Mouse (Mus musculus) large intestine, adult 2 months (tissue): ENCODE results near the gene Npepl1. TPM values are rescaled to one million over a fixed set of nuclear protein-coding genes. Genes with fewer than 3 reads are reported as not detected.

Experiments
- DNase-seq: peaks from one replicate; pipeline ENCODE4 v3.0.0-alpha.2; 2012; ENCODE audit warnings: low read depth, low spot score
- WGBS: fragments of 180-500 bp; shearing (Covaris S2); methylation state at CpG from one replicate; pipeline ENCODE4 v1.1.7; 2018; 5-methylcytosine and 5-hydroxymethylcytosine counted together
- polyA plus RNA-seq: library from polyadenylated mRNA; depleted of rRNA; stranded (reverse); fragments of >200 nt; gene quantifications from 2 replicates; pipeline ENCODE4 v1.2.3, GENCODE M21; 2012

Gene Npepl1
- polyA plus RNA-seq, 1 experiment, result 69.5 TPM

DNA sequence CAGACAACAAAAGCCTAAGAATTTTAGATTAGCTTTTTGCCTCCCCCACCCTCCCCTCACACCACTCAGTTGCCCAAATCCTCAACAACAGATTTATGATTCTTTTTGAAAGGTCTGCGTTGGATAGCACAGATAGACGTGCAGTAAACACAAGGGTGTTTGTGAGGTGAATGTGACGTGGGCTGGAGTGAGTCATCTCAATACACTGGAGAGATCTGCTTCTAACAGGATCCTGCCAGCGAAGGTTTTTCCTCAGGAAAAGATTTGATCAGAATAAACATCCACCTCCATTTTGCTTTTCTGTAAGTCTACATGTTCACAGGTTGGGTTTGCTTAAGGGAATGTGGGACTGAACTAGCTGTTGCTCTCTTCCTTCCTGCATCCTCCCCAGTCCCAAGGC, 6.6 kb upstream of the Npepl1 start:
- 76% methylated on average over 4 of the region's 4 CpGs for WGBS
- no peak for DNase-seq

DNA sequence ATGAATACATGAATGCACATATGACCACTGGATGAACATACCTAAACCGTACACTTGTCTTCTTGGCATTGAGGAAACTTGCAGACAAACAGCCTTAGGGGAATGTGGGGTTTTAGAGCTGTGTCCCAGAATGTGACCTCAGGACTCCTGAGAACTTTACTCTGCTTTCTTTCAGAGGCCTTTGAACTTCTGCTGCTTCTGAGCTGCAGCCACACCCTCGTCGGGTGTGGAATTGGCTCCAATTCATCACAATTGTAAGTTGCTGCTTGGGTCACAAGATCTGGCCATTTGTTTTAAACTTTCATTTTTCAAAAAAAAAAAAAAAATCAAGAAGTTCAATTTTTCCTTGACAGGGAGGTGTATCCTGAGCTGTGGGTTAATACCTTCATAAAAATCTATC, 2.8 kb upstream of the Npepl1 start:
- WGBS, result 21% methylated on average over 3 of the region's 3 CpGs
- DNase-seq, result peak; percentile 52

- DNase-seq, result no peak
- 34% methylated on average over 33 of the region's 33 CpGs for WGBS
Measured at GRCm38 (mm10) chr2:174110783-174111549, 817 bp downstream of the Npepl1 start.

DNA sequence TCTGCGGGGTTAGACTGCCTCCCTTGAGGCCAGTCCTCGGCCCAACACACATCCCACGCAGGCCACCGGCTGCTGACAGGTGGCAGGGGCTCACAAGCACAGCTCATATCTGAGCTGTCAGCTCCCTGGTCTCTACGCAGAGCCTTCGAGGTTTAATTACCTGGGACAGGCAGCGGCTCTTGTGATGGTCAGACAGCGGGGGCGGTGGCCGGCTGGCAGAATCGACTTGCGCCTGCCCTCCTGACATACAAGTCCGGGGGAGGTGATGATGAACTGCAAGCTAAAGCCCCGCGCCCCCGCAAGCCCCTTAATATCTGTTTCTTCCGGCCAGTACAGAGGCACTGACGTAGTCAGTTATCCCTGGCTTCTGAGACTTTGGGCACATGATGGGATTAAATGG, 2.8 kb downstream of the Npepl1 start:
- 91% methylated on average over 18 of the region's 18 CpGs for WGBS
- no peak for DNase-seq

- no peak for DNase-seq
- WGBS, result 75% methylated on average over 12 of the region's 12 CpGs
Measured at GRCm38 (mm10) chr2:174114148-174114864, 4.2 kb downstream of the Npepl1 start.

DNA sequence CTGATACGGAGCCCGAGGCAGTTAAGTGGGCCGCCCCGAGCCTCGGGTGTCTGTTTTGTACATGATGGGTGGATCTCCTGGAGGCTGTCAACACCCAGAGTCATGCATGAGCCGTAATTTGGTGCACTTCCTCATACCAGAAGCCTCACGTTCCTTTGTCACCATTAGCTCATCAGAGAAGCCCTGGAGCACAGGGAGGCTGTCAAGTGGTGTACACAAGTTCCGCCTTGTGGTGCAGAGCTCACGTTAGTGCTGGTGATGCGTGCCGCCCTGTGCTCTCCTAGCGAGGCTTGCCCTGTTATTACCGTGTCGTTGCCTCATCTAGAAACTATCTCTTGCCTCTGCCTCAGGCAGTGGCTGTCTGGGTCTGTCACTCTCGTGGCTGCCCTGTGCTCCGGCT, 6.8 kb downstream of the Npepl1 start:
- WGBS, result 65% methylated on average over 16 of the region's 16 CpGs
- no peak for DNase-seq

DNA sequence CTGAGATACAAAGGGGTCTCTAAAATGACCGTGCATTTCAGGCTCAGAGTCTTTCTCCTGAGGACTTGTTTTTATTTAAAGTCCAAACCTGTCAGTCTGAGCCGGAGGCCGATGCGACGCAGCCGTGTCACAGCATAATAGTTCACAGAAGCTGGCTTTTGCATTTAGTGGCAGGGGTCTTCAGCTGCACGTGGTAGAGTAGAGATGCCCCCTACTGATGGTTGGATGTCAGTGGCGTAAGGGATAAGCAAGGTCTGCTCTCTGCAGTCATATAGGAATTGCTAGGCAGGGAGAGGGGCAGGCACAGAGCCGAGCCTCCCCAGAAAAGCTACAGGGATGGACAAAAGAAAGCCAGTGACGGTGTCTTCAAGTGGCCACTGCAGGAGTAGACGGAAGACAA, 8.0 kb downstream of the Npepl1 start:
- WGBS, result 82% methylated on average over 11 of the region's 11 CpGs
- DNase-seq, result no peak

DNA sequence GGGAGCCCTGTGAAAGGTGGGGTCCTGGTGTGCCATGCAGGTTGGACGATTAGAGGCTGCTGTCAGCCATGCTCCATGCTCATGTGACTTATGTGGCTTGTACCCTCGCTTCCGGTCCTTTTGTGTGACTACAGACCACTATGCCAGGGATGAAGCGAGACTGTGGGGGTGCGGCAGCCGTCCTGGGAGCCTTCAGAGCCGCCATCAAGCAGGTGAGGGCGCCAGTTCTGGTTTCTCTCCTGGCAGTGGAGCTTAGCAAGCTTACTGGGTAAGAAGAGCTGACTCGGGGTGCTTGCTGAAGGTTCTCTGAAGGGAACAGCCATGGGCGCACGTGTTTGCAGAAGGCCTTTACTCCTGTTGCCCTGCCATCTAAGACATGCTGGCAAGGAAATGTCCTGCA, 9.1 kb downstream of the Npepl1 start:
- 92% methylated on average over 11 of the region's 11 CpGs for WGBS
- DNase-seq, result no peak

DNA sequence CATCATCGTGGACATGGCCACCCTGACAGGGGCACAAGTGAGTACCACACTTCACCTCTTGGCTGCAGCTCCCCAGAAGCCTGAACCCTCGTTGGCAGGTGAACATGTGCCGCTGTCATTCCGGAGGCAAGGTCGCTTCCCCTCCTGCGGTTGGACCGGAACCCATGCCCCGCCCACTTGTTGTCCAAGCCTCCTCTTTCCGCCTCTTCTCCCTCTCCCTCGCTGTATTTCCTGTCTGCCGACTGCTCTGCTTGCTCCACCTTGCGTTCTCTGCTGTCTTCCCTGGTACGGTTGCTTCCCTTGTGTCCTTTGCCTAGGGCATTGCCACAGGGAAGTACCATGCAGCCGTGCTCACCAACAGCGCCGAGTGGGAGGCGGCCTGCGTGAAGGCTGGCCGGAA, 10.5 kb downstream of the Npepl1 start:
- no peak for DNase-seq
- WGBS, result 90% methylated on average over 19 of the region's 19 CpGs

DNA sequence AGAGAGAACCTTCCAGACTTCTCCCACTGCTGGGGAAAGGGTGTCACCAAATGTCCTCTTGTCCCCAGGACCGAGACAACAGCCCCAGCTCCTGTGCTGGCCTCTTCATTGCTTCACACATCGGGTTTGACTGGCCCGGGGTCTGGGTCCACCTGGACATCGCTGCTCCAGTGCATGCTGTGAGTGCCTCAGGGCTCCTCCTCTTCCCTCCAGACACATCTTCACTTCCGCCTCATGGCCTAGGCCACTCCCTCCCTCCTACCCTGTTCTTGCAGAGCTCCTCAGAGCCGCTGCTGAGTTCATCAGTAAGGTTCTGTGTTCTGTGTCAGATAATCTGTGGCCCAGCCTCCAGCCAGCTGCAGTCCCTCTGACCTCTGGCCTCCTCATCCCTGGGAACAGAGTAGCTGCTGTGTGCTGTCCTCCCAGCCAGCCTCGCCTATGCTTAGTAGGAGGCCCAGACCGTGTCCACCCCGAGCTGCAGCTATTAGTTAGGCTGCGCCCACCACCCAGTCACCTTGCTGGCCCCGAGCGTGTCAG, 11.3 kb downstream of the Npepl1 start:
- no peak for DNase-seq
- WGBS, result 83% methylated on average over 12 of the region's 12 CpGs

DNA sequence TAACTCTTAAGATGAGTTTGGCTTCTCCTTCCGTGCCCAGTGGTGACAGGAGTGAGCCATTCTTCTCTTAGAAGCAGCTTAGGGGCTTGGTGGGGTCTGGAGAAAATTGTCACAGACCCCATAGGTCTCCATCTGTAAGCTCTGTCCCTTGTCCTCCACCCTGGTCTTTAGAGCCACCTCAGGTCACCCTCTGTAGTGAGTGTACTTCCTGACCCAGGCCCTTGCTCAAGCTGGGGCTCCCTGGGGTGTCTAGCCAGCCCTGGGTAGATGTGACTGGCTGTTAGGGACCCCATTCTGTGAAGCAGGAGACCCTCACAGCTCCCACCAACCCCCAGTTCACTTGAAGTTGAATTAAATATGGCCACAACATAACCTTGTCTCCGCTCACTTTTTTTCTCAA, 12.2 kb downstream of the Npepl1 start:
- DNase-seq, result no peak
- 94% methylated on average over 2 of the region's 2 CpGs for WGBS

DNA sequence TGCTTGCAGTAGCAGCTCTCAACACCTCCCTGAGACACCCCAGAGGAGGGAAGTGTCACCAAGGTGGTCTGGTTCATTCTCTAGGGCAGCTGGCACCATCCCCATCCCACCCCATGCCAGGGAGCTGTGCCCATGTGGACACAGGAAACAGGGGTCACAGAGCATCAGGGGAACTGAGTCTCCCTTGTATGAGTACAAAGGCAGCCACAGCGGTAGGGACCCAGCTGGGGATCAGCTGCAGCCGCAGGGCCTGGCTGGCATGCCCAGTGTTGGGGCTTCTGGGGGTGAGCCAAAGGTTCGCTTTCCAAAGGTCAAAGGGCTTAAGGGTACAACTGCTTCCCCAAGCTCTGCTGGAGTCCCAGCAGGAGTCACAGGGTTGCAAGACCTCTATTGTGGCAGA, 13.6 kb downstream of the Npepl1 start:
- 96% methylated on average over 3 of the region's 3 CpGs for WGBS
- DNase-seq, result no peak

DNA sequence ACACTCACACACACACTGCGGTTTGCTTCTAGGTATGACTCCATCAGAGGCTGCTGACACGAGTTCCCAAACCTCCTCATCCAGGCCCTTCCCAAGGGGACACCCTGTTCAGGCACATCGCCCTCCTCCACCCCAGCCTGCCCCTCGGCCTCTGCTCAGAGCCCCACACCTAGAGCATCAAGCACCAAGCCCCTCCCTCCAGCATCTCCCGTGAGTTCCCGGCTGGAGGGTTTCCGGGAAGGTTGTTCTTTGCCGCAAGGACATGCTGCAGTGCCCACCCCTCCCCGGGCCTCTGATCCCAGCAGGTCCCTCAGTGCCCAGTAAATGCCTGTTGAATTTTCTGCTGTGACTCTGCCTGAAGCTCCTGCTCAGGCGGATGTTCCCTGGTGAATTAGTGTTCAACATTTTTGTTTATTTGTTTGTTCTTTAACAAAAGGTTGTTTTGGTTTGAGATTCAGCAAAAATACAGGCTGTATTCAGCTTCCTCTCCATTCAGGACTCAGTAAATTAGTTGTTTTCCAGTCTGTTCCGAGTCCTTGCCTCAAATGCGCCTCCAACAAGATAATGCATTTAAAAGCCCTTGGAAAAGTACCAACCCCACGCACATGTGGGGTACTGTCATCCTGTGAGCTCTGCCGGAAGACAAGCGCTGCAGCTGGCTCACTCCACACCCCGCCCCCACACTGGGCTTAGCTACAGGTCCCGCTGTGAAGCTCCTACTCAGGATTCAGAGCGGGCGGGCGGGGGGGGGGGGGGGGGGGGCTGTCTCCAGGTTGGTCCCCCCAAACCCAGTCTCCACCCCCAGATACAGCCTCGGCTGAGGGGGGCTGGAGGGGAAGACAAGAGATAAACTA, 16.6 kb downstream of the Npepl1 start:
- 9% methylated on average over 21 of the region's 21 CpGs for WGBS
- DNase-seq, result no peak

DNA sequence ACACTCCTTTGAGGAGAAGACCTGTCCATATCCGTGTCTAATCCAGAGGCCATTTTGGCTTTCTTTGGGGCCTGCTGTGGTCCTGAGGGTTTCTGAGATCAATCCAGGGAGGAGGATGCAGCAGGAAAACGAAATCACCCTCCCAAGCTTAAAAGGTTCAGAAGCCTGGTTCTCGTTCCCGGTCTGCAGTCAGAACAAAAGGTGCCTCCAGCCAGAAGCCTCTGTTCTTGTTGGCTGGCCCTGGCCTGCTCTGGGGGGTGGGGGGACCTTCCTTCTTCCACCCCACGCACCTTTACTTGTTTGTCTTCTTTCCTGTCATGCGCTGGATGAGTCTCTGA, 17.2 kb downstream of the Npepl1 start:
- no peak for DNase-seq
- 57% methylated on average over 6 of the region's 6 CpGs for WGBS

DNA sequence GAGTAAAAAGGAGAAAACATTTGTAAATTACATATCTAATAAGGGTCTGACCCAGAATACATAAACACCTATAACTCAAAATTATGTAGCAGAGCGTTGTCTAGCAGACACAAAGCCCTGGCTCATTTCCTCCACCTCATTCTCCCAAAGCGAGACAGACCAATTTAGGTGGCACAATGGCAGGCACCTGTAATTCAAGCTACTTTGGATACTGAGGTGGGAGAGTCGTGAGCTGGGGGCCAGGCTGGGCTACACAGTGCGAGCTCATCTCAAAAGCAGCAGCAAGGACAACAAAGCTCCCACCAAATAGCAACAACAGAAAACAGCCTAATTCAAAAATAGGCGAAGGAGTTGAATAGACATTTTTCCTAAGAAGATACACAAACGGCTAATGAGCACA, 18.8 kb downstream of the Npepl1 start:
- WGBS, result 81% methylated on average over 6 of the region's 6 CpGs
- DNase-seq, result no peak

GRCm38 (mm10) chr2:174130468-174131097, 20.4 kb downstream of the Npepl1 start:
- 81% methylated on average over 8 of the region's 8 CpGs for WGBS
- no peak for DNase-seq

DNA sequence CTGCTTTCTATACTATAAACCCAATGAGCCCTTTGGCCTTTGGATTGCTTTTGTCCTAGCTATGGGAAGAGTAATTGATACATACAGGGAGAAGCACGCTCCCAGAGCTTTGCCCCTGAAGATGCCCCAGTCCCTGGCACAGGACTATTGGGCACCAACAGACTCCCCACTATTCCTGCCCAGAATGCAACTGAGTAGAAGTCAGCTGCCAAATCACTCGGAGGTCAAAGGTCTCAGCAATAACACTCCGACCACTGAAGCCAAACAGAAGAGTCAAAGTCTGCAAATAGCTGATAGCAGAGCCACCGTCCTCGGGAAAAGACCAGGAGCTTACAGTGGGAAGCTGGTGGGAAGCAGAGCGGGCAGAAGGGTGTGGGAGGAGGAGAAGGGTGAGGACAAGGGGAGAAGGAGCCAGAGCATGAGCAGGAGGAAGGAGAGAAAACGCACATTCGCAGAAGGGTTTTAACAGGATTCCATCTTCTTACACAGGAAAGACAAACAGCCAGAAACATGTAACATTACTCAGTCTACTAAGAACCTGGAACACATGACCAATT, 22.3 kb downstream of the Npepl1 start:
- WGBS, result 56% methylated on average over 8 of the region's 8 CpGs
- DNase-seq, result no peak

- 59% methylated on average over 10 of the region's 10 CpGs for WGBS
- no peak for DNase-seq
Measured at GRCm38 (mm10) chr2:174159035-174159434, 48.9 kb downstream of the Npepl1 start.

DNA sequence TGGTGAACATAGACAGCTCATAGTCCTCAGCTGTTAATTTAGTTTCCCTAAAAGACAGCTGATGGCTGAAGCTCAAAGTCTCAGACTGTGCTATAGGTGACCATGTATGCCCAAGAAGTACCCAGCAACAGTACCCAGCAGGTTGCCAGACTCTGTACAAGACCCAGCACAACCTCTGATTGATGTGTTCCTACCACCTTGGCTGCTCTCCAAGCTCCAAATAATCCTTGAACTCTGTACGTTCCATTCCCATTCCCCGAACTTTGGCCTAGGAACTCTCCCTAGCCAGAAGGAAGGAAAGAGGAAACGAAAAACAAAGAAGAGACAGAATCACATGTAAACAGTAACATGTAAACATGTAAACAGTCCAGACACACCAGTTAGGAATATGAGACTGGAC, 50.3 kb downstream of the Npepl1 start:
- no peak for DNase-seq
- WGBS, result 30% methylated on average over 3 of the region's 3 CpGs
